Mouse (Mus musculus) ES-E14 (cell line): ENCODE data around the gene Ccl2.

Experiments used
- CHD2 ChIP-seq: IDR thresholded peaks from 2 replicates; pipeline ENCODE4 v1.6.1; 2014; ENCODE audit warnings: mild to moderate bottlenecking, low read depth, low read length, inconsistent platforms
- HCFC1 ChIP-seq: IDR thresholded peaks from 2 replicates; pipeline ENCODE4 v1.6.1; 2012; ENCODE audit warnings: low read length, inconsistent platforms, borderline replicate concordance; ENCODE audit not compliant: insufficient read depth
- MAFK ChIP-seq: IDR thresholded peaks from 2 replicates; pipeline ENCODE4 v1.6.1; 2014; ENCODE audit warnings: mild to moderate bottlenecking, low read depth, low read length, inconsistent platforms; ENCODE audit not compliant: insufficient read depth
- ZC3H11A ChIP-seq: IDR thresholded peaks from 2 replicates; pipeline ENCODE4 v1.6.1; 2012; ENCODE audit warnings: low read depth, mild to moderate bottlenecking, inconsistent platforms, low read length, borderline replicate concordance
- ZNF384 ChIP-seq: IDR thresholded peaks from 2 replicates; pipeline ENCODE4 v1.6.1; 2012; ENCODE audit warnings: low read depth, low read length, inconsistent platforms

DNA sequence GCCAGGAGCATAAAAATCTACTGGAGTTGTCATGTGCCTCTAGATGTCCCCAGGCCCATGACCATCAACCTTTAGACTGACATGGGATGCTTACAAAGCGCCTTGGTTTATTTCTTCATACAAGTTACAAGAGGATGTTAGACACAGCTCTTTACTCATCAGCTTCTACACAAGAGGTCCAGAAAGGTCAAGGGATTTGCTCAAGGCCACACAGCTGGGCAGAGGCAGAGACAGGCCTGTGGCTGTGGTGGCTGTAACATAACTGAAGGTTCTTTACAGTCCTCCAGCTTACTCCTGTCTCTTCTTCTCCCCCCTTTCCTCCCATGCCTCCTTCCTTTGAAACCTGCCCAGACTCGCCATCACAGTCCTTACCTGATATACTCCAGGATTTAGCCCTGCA lies 5.2 kb upstream of the Ccl2 start:
- TF ChIP-seq HCFC1, result no peak
- TF ChIP-seq CHD2, result no peak
- no peak for TF ChIP-seq ZNF384
- TF ChIP-seq ZC3H11A, result no peak
- no peak for TF ChIP-seq MAFK
